Mouse (Mus musculus) liver (tissue): ENCODE measurements around the gene Bmp2k.
A peak's percentile ranks its signal among the peaks of the same experiment; 100 is the strongest.

Experiments used
- DNase-seq: peaks from one replicate; pipeline ENCODE4 v3.0.0-alpha.2; 2020; ENCODE audit warnings: mixed read lengths

The Bmp2k gene

DNA sequence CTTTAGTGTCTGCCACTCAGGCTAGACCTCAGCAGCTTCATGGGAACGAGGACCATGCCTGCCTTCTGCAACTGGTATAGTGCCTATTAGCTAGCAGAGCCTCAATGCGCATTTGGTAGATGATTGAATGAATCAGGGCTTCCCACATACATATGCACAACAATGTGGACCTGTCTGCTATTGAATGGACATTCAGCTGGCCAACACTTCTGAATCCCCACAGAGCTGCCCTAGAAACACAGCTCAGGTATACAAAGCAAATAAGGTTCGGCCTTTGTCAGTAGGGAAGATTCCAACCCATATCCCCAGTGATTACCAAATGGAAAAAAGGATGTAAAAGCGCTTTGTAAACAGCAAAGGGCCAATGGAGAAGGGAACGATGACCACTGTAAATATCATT lies 113.2 kb downstream of the Bmp2k start:
- DNase-seq, result no peak

DNA sequence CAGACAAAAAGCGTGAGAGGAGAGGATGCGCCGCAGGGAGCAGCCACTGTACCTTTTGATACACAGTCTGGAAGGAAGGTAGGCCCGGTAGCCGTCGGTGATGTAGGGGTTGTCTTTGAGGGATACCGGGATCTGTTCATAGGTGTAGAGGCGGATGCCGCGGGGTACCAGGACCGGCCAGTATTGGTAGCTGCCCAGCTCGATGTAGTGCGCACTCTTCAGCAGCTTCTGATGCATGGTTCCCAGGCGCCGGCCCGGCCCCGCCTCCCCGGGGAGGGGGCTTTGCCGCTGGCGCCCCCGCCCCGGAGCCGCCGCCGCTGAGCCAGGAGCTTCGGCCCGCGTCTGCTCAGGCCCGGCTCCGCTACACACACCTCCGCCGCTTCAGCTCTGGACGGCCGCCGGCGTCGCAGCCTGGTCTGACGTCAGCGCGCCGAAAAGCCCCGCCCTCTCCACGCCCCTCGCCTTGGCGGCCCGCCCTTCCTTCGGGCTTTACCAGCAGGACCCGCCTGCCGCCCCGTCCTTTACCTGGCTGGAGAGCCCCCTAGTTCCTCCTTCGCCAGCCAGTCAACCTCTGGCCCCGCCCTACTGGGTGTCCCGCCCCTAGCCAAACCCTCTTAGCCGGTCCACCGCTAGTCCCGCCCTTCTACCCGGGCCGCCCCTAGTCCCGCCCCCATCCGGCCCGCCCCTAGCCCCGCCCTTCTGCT lies 113.9 kb downstream of the Bmp2k start, which contains the start of gene Paqr3:
Paqr3 (minus strand) TSS at position 390 of the 704 bp plus-strand sequence.
- peak; percentile 96 for DNase-seq

DNA sequence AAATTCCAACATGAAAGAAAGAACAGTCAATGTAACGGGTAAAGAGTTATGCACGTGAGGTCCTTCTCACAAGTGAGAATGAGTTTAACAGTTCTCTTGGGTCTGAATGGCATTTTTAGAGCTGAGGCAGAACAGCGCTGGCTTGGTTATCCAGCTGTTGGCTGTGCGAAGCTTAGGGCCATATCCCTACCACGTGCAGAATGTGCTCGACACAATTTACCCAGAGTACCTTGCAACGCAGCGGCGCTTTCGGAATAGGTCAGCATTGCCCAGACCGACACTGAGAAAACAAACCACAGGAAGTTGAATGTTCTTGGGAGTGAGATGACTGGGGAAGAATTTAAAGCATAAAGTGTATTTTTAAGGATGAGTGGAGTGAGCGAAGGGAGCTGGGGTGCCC lies 127.5 kb downstream of the Bmp2k start:
- no peak for DNase-seq

DNA sequence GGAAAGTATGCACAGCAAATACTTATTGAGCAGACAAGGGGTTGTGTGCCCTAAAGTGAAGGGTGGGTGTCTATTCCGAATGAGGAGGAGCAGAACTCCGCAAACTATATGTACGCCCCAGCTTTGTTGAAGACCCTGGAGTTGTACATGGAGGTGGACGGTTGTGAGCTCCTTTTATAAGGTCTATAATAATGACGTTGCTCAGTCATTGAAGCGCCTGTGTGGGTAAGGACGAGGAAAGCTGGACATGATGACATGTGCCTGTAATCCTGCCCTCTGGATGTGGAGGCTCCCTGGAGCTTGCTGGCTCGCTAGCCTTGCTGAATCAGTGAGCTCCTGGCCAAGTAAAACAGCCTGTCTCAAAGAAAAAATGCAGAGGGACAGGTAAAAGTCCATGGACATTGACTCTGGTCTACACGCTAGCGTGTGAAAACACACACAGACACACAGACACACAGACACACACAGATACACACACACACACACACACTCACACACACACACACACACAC lies 128.0 kb downstream of the Bmp2k start:
- DNase-seq, result no peak

DNA sequence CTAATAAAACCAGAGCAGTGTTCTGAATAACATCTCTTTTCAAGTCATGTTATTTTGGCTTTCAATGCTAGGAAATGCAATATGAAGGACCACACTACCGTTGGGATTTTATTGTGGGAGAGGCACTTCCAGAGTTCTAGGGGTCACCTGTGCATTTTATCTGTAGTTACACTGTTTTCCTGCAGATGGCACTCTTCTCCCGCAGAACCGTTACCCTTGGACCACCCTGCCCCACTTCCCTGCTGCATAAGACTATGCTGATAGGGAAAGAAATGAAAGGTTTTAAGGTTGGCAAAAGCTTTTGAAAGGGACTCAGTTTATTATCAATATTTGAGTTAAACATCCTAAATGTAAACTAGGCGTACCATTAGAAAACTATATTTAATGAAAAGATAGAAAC lies 128.5 kb downstream of the Bmp2k start:
- DNase-seq, result peak; percentile 22

DNA sequence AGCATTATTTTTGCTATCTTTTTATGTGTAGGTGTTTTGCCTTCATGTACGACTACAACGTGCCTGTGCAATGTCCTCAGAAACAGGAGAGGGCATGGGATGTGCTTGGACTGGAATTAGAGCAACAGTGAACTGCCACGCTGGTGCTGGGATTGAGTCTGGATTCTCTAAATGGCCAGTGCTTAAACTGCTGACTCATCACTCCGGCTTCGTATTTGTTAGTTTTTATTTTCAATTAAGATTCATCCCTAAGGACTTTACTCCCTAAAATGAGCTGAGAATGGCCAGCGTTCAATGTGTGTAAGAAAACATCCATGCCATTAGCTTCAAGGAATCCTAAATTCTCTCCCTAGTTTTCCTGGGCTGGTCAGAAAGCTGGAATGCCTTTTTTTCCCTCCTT lies 129.8 kb downstream of the Bmp2k start:
- DNase-seq, result no peak

DNA sequence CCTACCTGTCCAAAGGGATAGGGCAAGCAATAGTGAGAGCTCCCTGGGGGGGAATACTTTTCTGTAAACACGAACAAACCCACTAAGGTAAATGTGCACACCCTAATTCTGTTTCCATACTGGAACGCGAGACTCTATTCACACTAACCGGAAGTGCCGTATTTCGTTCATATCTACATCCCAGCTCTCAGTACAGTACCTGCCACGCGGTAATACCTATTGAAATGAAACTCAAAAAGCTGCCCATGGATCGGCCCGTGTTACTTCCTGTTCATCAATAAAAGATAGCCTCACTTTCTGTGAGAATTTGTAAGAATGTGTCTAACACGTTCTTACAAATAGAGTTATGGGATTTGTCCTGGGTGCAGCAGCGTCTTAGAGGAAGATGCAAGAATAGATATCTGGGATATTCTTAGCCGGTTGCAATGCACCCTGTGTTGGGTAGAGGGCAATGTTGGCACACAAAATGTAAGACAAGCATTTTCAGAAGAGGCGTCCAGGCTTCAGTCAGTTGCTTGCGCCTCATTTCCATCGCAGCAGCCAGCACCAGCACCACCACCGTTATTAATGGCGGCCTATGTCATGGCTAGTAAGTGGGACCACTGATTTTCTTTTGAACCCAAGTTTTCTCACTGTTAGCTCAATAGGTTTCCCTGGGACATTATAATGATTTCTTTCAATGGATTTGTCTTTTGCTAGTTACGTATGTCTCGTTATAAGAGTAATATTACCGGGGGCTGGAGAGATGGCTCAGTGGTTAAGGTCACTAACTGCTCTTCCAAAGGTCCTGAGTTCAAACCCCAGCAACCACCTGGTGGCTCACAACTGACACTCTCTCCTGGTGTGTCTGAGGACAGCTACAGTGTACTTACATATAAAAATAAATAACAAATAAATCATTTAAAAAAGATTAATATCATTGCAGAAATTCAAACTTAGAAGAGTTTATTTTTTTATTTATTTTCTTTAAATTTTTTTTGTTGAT lies 131.0 kb downstream of the Bmp2k start:
- DNase-seq, result peak; percentile 50

DNA sequence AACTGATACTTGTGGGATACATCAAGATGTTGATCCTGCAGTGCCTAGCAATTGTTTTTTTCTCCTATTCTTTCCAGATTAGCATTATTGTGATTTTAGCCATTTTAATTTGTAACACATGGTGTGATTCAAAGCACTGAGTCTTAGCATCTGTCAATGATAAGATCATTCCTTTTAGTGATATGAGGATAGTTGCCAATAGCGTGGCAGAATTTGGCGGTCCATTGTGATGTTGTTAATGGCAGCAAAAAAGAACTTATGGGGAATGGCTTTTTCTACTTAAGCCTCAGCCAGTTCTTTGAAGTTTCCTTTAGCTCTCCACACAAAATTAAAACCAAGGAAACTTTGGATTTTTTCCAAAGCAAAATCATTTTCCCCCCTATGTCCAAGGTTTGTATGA lies 132.1 kb downstream of the Bmp2k start:
- DNase-seq, result no peak

DNA sequence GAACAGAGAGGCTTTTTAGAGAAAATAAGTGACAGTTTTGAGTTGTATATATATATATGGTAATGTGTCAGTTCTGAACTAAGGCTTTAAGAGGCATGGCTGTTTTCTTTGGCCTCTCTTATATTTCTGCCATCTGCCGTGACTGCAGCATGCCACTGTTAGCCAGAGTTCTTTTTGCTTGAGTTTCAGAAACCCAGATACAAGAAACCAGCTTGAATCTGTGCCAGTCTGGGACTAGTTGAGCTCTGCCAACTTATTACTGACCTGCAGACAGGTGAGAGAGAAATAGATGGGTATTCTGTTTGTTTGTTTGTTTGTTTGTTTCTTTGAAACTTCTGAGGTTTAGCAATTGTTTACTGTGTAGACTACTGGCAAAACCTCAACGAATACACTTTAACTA lies 137.8 kb downstream of the Bmp2k start:
- no peak for DNase-seq
